Mouse (Mus musculus) activated CD4-positive, CD25-positive, alpha-beta regulatory T cell, adult 4 months (primary cell): ENCODE data around the gene Adam12. TPM values are rescaled to one million over a fixed set of nuclear protein-coding genes. Genes with fewer than 3 reads are reported as not detected.

Experiments
- ATAC-seq: one replicate; pipeline ENCODE4 v1.8.0; 2017
- polyA plus RNA-seq, 2 experiments: library from polyadenylated mRNA; unstranded; fragments of 100-300 nt; shearing (Covaris generic); gene quantifications; one replicate each; pipeline ENCODE4 v1.2.1; 2017

Adam12 gene
- polyA plus RNA-seq = 1 to 10 TPM; 1.3 to 1.7 TPM

DNA sequence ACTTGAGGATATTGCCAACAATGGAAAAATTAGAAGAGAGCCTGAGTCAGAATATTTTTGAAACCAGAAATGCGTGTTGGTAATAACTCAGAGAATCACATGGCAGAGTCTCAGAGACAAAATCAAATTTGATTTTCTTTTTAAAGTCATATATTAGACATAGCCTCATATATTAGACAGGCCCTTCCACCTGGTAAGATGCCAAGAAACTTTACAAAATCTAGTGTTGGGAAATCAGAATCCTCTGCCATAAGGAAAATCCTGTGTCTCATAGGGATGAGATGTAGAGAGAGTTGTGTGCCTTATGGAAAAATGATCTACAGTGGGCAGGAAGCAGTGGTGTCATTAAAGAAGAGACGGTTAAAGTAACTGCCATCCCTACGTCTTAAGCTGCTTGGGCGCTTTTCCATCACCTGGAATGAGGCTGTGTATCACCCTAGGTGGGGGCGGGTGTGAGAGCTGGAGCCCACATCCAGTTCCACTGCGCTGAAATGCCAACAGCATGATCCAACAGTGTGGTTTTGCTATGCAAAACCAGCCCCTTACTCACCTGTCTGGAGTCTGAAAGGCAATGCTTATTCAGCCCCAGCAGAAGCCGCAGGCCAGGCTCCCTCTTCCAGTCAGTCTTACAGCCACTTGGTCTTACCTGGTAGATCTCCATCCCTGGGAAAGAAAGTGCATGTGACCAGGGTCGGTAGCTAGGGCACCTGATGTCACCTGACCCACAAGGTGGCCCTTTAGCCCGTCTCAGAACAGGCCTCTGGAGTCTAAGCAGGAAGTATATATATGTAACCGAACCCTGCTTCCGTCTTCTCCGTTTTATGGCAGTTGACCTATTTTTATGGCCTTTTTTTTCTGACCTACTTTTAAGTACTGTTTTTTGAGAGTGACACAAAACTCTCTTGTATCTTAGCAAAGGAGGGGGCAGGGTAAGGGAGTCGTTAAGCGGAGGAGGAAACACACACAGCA is at the start of gene Adam12:
Gene Adam12 (minus strand): TSS at position 769 of the 969 bp plus-strand sequence.
- no peak for ATAC-seq

DNA sequence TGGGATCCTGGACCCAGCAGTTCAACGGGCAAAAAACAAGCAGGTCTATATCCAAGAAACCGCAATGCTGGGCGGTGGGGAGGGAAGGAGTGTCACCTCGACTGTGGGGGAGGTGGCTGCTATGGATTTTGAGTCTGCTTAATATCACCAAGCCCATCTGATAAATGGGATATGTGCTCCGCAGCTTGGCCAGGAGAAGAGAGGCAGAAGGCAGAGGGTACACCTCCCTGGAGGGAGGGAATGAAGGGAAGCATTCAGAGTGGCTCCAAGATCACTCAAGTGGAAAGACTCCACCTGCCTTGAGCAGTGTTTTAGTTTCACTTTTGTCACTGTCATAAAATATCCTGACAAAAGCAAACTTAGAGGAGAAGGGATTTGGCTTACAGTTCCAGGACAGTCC is 41.0 kb upstream of the Adam12 start:
- no peak for ATAC-seq

DNA sequence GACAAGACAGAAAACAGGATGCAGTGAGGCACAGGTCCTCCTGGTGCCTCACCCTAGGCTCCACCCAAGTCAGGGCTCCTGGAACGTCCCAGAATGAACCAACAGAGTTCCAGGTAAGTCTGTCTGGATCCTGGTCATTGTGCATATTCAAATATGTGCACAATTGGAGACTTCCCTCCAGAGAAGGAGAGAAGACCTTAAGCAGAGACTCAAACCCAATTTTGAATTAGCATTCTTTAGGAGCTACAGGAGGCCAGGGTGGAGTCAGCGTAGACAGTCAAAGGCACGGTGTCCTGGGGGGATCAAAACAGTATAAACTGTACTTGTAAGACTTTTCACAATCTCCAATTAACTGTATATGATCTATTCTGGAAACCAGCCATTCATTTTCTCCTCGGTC is 40.5 kb upstream of the Adam12 start:
- no peak for ATAC-seq

DNA sequence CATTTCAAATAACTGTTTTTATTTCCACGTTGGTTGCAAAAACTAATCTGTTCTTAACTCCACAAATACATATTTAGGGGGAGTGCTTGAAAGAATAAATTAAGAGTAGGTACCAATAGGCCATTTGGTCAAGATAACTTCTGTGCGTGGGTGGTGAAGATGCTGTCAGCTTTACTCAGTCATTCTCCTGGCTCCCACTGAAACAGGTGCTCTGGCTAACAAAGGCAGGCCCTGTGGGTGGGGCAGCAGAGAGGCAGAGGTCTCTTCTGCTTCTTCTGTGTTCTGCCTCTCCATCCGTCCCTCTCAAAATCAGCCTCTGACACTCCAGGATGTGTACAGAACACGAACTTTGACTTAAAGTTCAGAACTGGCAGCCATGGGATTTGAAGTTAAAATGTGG is 33.8 kb upstream of the Adam12 start:
- no peak for ATAC-seq

DNA sequence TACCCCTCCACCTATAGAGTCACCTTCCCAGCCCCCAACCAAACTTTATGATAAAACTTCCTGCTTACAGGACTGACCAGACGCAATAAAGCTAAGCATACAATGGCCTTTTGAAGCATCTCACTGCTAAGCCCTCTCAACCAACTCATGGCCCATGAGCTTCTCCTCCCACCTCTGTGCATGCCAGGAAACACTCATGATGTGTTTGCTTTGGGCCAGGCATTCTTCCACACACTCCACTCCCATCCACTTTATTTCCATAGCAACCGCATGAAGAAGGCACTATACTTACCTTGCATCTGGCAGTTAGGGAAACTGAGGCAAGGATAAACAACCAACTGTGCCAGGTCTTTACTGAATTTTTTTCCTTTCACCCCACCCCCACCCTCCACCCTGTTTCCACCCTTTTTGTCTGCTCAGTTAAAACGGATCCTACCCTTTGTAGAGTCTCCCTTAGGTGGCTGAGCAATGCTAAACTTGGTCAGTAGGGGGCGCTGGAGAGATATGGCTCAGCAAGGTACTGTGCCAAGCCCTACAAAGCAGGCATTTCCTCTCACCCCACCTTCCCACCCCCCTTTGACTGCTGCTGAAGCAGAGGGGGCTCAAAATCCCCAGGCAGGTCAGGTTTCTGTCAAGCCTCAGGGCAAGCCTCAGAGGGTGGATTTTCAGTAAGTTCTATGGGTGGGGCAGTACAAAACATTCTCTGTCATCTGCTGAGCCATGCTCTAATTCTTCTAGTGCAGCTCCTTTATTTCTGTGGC is 31.4 kb upstream of the Adam12 start:
- ATAC-seq = no peak

DNA sequence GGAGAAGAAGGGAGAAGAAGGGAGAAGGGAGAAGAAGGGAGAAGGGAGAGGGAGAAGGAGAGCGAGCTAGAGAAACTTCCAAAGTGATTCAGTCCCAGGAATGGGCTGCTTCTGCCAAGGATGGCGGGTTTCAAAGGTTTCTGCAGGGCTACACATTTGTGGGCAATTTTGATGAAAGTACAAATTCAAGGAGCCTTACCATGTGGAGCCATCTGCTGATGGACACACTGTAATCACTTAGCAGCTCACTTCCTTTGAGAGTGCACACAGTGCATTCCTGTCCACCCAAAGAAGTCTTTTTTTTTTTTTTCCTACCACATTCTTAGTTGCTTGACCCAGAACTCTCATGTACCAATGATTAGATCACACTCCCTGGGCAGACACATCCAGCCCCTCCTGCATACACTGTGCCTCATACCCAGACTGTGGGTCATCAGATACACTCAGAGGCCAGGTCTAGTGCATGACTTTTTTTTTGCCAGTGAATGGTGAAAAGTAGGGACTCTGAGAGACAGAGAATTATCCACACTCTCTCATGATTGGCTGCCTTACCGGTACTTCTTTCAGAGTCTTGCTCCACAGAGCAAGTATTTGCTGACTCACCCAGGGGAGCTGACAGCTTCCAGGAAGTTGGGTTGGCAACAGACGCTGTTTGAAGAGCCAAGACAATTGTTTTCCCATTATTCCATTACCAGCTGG is 29.2 kb upstream of the Adam12 start:
- no peak for ATAC-seq

DNA sequence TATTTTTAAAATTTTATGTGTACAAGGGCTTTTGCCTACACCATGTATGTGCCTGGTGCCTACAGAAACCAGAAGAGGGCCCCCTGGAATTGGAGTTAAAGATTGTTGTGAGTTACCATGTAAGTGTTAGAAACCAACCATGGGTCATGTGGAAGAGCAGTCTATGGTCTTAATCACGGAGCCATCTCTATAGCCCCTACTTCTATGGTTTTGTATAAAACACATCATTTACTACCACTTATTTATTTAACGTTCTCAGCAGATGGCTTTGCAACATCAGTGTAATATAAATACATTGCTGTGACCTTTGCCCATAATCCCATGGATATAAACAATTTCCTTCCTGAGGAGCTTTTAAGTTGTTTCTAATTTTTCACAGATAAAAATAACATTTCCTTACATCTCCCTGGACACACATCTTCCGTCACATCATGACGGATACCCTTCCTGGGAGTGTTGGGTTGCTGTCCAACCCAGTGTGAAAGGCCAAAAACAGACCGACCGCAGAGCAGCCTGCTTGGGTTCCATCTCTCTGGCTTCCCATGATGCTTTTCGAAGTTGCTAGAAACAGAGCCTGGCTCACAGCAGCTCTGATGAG is 18.4 kb upstream of the Adam12 start:
- ATAC-seq = no peak

DNA sequence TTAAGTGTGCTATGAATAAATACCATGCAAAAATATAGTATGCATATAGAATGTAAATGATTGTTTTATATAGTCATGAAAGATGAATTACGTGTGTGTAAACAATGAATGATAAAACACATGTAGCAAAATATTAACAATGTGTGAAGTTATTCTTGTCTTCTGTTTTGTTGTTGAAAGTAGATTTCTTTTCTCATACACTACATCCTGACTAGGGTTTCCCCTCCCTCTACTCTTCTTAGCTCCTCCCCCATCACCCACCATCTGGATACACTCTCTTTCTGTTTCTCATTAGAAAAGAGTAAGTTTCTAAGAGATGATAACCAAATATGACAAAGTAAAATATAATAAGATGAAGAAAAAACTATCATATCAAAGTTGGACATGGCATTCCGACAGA is 16.1 kb upstream of the Adam12 start:
- no peak for ATAC-seq

DNA sequence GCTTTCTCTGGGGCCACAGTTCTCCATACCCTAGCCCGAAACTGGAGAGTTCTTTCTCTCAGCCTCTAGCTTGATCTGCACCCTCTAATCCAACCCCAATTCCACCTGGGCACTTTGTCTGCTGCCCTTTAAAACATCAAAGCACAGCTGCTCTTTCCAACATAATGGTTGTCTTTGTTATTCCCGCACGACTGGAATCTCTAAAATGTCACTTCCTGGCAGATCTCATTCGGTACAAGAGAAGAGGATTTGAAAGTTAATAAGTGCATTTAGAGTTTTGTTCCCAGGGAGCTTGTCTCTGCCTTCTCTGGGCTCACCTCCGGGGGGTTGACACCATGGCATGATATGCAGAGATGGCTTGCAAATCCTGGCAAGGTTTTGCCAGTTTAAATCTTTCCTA is 14.7 kb upstream of the Adam12 start:
- ATAC-seq = no peak

DNA sequence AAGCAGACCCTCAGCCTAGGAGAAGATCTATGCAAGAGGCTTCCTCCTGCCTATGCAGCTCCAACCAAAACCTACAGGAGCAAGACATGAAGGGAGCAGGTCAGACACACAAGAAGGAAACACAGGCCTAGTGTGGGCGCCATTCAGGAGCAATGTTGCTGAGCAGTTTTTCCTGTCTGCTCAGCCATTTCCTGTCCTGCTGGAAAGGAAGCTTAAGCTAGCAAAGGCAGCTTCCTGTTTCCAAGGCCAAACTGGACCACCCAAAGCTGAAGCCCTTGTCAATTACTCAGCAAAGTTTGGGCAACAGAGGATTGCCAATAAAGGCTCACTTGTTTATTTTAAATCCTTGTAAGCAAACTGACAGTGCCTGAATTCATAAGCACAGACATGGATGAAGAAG is 10.8 kb upstream of the Adam12 start:
- ATAC-seq = no peak

DNA sequence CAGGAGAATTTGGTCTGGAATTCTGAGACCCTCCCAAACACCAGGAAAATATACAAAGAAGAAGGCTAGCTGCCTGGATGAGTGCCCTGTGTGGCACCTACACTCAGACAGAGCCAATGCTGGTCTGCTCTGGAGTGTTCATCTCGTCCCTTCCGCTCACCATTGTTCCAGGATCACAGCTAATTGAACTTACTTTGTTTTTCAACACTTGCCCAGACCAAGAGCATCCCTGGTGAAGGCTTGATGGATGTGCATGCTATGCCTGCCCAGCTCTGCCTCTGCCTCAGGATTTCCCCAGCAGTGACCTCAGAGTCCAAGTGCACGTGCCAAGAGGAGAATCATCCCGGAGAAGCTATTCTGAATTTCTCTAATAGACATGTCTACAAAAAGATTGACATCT is 9.3 kb upstream of the Adam12 start:
- ATAC-seq = no peak

DNA sequence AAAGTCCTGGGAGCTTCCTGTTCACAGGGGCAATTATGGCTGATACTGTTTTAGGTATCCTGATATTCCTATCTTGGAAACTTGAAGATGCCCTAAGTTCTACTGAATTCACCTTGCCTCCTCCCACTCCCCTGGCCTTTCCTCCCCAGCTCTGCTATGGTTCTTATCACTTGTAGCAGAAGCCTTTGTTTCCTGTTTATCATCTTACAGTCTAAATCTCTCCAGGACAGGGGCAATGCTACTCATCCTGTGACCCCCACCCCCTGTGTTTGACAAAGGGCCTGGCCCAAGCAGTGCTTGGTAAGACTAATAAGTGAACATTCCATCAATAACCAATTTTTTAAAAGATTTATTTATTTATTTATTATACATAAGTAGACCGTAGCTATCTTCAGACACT is 8.6 kb upstream of the Adam12 start:
- no peak for ATAC-seq

DNA sequence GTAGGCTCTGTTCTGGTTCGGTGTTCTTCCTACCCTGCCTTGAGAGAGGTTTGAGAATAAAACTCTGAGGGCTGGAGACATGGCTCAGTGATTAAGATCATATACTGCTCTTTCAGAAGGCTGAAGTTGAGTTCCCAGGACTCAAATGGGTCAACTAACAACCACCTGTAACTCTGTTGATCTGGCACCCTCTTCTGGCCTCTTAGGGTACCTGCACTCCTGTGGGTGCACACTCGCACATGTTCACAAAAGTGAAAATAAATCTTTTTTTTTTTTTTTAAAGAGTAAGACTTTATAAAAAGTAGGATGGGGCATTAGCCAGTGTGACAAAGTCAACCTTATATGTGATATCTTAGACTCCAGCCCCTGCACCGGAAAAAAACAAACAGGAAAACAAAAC is 6.9 kb upstream of the Adam12 start:
- no peak for ATAC-seq

DNA sequence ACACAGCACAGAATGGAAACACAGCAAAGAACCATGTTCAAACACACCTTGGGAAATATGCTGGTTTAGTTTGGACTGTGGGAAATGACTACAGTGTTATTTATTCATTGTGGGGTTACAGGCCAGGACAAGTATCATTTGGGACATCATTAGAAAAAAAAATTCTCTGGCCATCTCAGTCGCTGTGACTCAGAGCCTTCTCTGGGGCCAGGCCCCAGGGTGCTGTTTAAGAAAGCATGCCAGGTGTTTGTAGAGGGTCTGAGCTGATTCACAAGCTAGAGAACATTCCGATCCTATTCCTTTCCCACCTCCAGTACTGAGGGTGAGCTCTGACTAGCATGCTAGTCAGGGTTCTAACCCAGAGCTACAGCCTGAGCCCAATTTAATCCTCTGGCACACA is 5.4 kb upstream of the Adam12 start:
- no peak for ATAC-seq

DNA sequence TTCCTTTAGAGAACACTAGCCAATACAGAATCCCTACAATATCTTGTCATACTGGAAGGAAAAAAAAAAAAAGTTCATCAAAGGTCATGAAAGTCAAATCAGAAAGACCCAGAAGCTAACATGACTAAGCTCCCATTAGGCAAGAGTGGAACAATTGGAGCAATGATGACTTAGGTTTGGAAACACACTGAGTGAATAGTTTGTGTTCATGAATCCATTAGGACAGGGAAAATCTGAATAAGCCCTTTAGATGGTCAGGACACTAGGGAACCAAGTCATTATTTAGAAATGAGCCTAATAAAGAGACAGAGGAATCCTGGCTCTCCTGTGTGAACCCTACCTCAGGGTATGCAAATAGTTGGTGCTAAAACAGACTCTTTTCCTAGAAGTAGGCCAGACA is 4.8 kb upstream of the Adam12 start:
- ATAC-seq = no peak

DNA sequence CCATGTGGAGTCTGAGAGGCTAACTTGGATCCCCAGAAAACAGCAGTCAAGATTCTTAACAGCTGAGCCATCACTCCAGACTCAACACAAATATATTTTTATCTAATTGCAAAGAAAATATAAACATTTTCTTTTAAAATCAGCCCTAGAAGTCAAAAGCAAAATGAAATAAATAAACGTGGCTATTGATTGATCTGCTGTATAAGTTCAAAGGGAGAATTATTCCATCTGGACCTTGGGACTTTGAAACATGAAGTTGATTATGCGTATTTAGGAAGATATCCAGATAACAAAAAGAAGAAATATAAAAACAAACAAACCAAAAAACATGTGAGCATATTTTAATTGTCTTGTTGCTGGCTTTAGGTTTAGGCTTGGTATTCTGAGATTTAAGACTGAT is 3.6 kb upstream of the Adam12 start:
- no peak for ATAC-seq

DNA sequence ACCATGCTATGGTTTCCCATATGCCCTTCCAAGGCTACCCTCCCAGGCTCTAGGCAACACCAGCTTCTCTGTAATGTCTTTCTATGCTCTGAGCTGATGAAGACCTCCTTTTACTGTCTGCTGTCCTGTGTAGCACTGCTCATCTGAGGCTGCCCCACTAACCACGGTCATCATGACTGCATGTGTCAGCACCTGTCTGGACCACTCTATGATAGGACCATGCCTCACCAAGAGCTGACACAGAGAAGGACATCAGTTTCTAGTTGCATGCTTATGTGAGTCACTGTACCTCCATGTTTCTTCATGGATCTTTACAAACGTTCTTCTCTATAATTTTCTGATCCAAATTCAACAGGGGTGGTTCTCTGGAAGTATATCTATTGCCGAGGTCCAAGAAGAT is 1.2 kb downstream of the Adam12 start:
- no peak for ATAC-seq

DNA sequence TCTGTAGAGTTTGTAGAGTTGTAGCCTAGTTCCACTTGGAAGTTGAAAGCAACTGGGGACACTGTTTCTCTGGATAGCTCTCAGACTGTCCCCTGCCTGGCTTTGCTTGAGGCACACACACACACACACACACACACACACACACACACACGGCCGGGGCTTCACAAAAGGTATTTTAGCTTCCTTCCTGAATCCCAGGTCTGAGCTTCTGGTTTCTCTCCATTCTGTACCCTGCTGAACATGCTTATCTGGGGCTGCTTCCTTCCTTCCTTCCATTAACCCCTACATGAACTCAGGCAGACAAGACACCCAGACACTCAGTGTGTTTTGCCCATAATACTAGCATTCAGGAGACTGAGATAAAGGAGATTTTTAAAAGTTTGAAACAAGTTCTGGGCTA is 2.0 kb downstream of the Adam12 start:
- no peak for ATAC-seq

DNA sequence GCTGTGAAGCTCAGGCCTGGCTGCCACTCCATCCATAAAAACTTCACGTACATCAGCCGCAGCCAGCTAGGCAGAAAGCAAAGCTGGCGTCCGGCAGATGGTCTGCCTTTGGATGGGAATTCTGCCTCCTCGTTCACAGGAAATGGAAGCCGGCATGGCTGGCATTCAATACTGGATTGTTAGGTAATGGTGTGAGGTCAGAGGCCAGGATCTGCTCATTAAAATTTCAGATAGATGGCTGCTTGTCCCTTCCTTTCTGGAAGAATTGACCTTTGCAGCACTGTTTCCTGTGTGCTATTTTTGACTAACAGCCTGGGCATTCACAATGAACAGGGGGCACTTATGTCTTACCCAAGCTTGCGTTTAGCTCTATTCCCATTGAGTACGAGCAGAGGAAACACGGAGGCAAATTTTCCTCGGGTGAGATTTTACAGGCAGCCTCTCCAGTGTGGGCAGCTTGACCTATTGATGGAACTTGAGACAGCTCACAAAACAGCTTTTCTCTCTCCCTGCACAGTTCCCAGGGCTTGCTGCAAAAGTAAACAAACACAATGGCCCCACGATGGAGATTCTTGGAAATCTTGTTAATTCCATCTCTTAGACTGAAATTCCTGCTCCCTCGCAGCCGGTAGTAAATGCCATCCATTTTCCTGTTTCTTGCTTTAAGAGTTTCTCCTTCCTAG is 4.0 kb downstream of the Adam12 start:
- ATAC-seq = no peak

DNA sequence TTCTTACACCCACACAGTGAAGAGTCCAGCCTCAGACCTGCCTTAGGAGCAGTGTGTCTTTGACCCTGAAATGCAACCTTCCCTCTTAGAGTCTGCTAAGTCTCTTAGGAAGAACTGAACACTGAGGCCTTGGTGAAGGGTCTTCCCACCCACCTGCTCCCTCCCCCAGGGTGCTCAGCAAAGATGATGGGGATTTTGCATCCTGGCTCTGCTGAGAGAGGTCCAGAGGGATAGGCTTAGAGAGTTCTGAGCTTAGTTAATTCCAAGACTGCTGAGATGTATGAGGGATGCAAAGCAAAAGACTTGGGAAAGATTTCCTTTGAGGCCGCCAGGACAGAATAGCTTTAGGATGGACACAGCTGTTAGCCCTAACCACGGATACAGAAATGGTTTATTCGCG is 4.8 kb downstream of the Adam12 start:
- ATAC-seq = no peak

DNA sequence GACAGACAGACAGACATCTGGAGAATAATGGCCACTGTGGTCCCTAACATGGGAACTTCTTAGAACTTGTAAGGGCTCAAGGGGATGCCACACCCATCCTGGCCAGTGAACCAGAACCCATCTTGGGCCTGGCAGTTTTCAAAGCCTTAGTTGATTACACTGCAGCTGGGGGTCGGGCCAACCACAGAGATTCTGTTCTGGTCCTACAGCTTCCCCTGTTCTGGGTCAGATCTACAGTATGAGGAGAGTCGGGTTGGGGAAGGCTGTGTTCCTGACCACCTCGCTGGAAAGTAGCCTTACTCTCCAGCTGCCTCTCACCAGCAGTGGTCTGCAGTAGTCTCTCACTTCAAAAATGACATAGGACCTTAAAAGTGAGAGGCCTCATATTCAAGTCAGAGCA is 5.7 kb downstream of the Adam12 start:
- no peak for ATAC-seq
